Mouse (Mus musculus) lung, embryonic 16.5 days (tissue): Measurements from ENCODE around the gene Dapp1. TPM values are rescaled to one million over a fixed set of nuclear protein-coding genes. Genes with fewer than 3 reads are reported as not detected.
A peak's percentile ranks its signal among the peaks of the same experiment; 100 is the strongest.
"Not testable (repeated sequence)": the region's sequence is repeated elsewhere in the genome, so short reads cannot be mapped to it uniquely, and the experiment has no call there.

Experiments used
- ATAC-seq: fragments of 200-750 bp; cut with Nextera tagmentation; 2 replicates; pipeline ENCODE4 v1.8.0; 2017; ENCODE audit warnings: low read depth, mild to moderate bottlenecking, moderate library complexity
- H3K27ac ChIP-seq: fragments of 300-500 bp; sonication (generic); 2 replicates; pipeline ENCODE4 v1.5.1; 2014; ENCODE audit warnings: mild to moderate bottlenecking, control low read depth, low read length
- H3K27me3 ChIP-seq: fragments of 300-500 bp; sonication (generic); 2 replicates; pipeline ENCODE4 v1.6.1; 2014; ENCODE audit warnings: low read depth, low read length, mixed read lengths; ENCODE audit not compliant: control insufficient read depth, insufficient read depth
- H3K36me3 ChIP-seq: fragments of 300-500 bp; sonication (generic); 2 replicates; pipeline ENCODE4 v1.6.1; 2014; ENCODE audit warnings: low read length; ENCODE audit not compliant: control insufficient read depth, insufficient read depth
- H3K4me1 ChIP-seq: fragments of 300-500 bp; sonication (generic); replicated peaks from 2 replicates; pipeline ENCODE4 v1.6.1; 2014; ENCODE audit warnings: low read length, mixed read lengths; ENCODE audit not compliant: control insufficient read depth, insufficient read depth
- H3K4me2 ChIP-seq: fragments of 300-500 bp; sonication (generic); 2 replicates; pipeline ENCODE4 v1.6.1; 2014; ENCODE audit warnings: low read depth, low read length, control low read depth
- H3K4me3 ChIP-seq: fragments of 300-500 bp; sonication (generic); 2 replicates; pipeline ENCODE4 v1.5.1; 2014; ENCODE audit warnings: mild to moderate bottlenecking, low read length, control low read depth
- H3K9ac ChIP-seq: fragments of 300-500 bp; sonication (generic); 2 replicates; pipeline ENCODE4 v1.6.1; 2014; ENCODE audit warnings: low read length, control low read depth
- H3K9me3 ChIP-seq: fragments of 300-500 bp; sonication (generic); 2 replicates; pipeline ENCODE4 v1.6.1; 2016; ENCODE audit warnings: low read length; ENCODE audit not compliant: control insufficient read depth
- WGBS: fragments of 180-500 bp; shearing (Covaris S2); extraction: QIAGEN DNeasy Blood & Tissue Kit; methylation state at CpG from one replicate; pipeline ENCODE4 v1.1.7; 2014; 5-methylcytosine and 5-hydroxymethylcytosine counted together
- polyA plus RNA-seq: library from polyadenylated mRNA; unstranded; fragments of >200 nt; fragmentation: Nextera tagmentation; extraction: Ambion mirVana; gene quantifications from 2 replicates; pipeline ENCODE4 v1.2.1, GENCODE M21; 2015

Gene Dapp1
- polyA plus RNA-seq, 1 experiment from 2014 or later, result 9.0 TPM

GRCm38 (mm10) chr3:137968105-137968819 is 13.1 kb downstream of the Dapp1 start:
- no peak overlapping the region for H3K27ac ChIP-seq
- H3K9me3 ChIP-seq, result no peaks in the 10 kb centered on the region
- 0 out of 2 replicates have a peak, but pooled peaks have one; percentile 23 for ATAC-seq
- no peak overlapping the region for H3K4me3 ChIP-seq
- 0 out of 2 replicates have a peak, but pooled peaks cover 5% of the 10 kb centered on the region for H3K4me1 ChIP-seq
- H3K9ac ChIP-seq, result no peak overlapping the region
- H3K36me3 ChIP-seq, result no peaks in the 10 kb centered on the region
- 80% methylated on average over 14 of the region's 14 CpGs for WGBS
- no peaks in the 10 kb centered on the region for H3K27me3 ChIP-seq
- no peak overlapping the region for H3K4me2 ChIP-seq

GRCm38 (mm10) chr3:137964014-137964413 is 17.3 kb downstream of the Dapp1 start:
- not testable (repeated sequence) for ATAC-seq, H3K36me3 ChIP-seq, H3K4me3 ChIP-seq, H3K27ac ChIP-seq, H3K9me3 ChIP-seq, H3K27me3 ChIP-seq, H3K4me2 ChIP-seq, H3K9ac ChIP-seq, H3K4me1 ChIP-seq
- WGBS, result 52% methylated on average over 1 of the region's 1 CpGs

GRCm38 (mm10) chr3:137963508-137963907 is 17.8 kb downstream of the Dapp1 start:
- 70% methylated on average over 8 of the region's 8 CpGs for WGBS

GRCm38 (mm10) chr3:137961736-137962385 is 19.5 kb downstream of the Dapp1 start:
- peak; percentile 72 for ATAC-seq
- Histone ChIP-seq H3K9me3 (no peaks in the 10 kb centered on the region), H3K4me2 (no peak overlapping the region), H3K36me3 (no peaks in the 10 kb centered on the region), H3K9ac (no peak overlapping the region), H3K27ac (no peak overlapping the region), H3K4me3 (no peak overlapping the region), H3K4me1 (no peaks in the 10 kb centered on the region), H3K27me3 (no peaks in the 10 kb centered on the region)
- 25% methylated on average over 8 of the region's 8 CpGs for WGBS

More at GRCm38 (mm10) chr3:137963508-137963907, 17.8 kb downstream of the Dapp1 start:
- no peaks in the 10 kb centered on the region for H3K36me3 ChIP-seq
- no peak overlapping the region for H3K9ac ChIP-seq
- ATAC-seq, result no peak
- H3K4me2 ChIP-seq, result no peak overlapping the region
- no peak overlapping the region for H3K27ac ChIP-seq
- no peaks in the 10 kb centered on the region for H3K4me1 ChIP-seq
- H3K27me3 ChIP-seq, result no peaks in the 10 kb centered on the region
- no peaks in the 10 kb centered on the region for H3K9me3 ChIP-seq
- H3K4me3 ChIP-seq, result no peak overlapping the region

GRCm38 (mm10) chr3:137959456-137959855 is 21.9 kb downstream of the Dapp1 start:
- no peaks in the 10 kb centered on the region for H3K27me3 ChIP-seq
- peaks cover 5% of the 10 kb centered on the region; the same call in 1 of the 2 replicates for H3K4me1 ChIP-seq
- H3K4me3 ChIP-seq, result no peak overlapping the region
- H3K4me2 ChIP-seq, result no peak overlapping the region
- no peak overlapping the region for H3K9ac ChIP-seq
- no peak overlapping the region for H3K27ac ChIP-seq
- WGBS, result 75% methylated on average over 4 of the region's 4 CpGs
- ATAC-seq, result no peak
- no peaks in the 10 kb centered on the region for H3K36me3 ChIP-seq
- no peaks in the 10 kb centered on the region for H3K9me3 ChIP-seq

- no peak for ATAC-seq
- WGBS, result 88% methylated on average over 4 of the region's 4 CpGs
Measured at GRCm38 (mm10) chr3:137958352-137958751, 23.0 kb downstream of the Dapp1 start.

GRCm38 (mm10) chr3:137957864-137958263 is 23.5 kb downstream of the Dapp1 start:
- no peaks in the 10 kb centered on the region for H3K36me3 ChIP-seq
- 83% methylated on average over 9 of the region's 9 CpGs for WGBS
- no peak overlapping the region for H3K9ac ChIP-seq
- no peak overlapping the region for H3K4me2 ChIP-seq
- no peak for ATAC-seq
- H3K9me3 ChIP-seq, result no peaks in the 10 kb centered on the region
- no peaks in the 10 kb centered on the region for H3K27me3 ChIP-seq
- H3K4me1 ChIP-seq, result peaks cover 5% of the 10 kb centered on the region
- H3K27ac ChIP-seq, result no peak overlapping the region
- H3K4me3 ChIP-seq, result no peak overlapping the region

More at GRCm38 (mm10) chr3:137958352-137958751, 23.0 kb downstream of the Dapp1 start:
- no peaks in the 10 kb centered on the region for H3K27me3 ChIP-seq
- no peak overlapping the region for H3K4me2 ChIP-seq
- H3K4me1 ChIP-seq, result peaks cover 5% of the 10 kb centered on the region; the same call in 1 of the 2 replicates
- no peaks in the 10 kb centered on the region for H3K9me3 ChIP-seq
- H3K9ac ChIP-seq, result no peak overlapping the region
- no peaks in the 10 kb centered on the region for H3K36me3 ChIP-seq
- no peak overlapping the region for H3K4me3 ChIP-seq
- no peak overlapping the region for H3K27ac ChIP-seq

GRCm38 (mm10) chr3:137955560-137956081 is 25.7 kb downstream of the Dapp1 start:
- Histone ChIP-seq H3K36me3 (no peaks in the 10 kb centered on the region), H3K9ac (peak overlapping the region; percentile 30; the same call in 1 of the 2 replicates), H3K4me3 (peak overlapping the region; percentile 28), H3K9me3 (no peaks in the 10 kb centered on the region), H3K4me1 (peaks cover 14% of the 10 kb centered on the region), H3K27ac (peak overlapping the region; percentile 41; the same call in 1 of the 2 replicates), H3K27me3 (no peaks in the 10 kb centered on the region), H3K4me2 (peak overlapping the region; percentile 52)
- 0 out of 2 replicates have a peak, but pooled peaks have one; percentile 51 for ATAC-seq
- 11% methylated on average over 16 of the region's 16 CpGs for WGBS

GRCm38 (mm10) chr3:137954256-137954916 is 27.0 kb downstream of the Dapp1 start:
- H3K9me3 ChIP-seq, result no peaks in the 10 kb centered on the region
- no peak overlapping the region for H3K4me3 ChIP-seq
- WGBS, result 67% methylated on average over 23 of the region's 23 CpGs
- peaks cover 14% of the 10 kb centered on the region for H3K4me1 ChIP-seq
- no peak overlapping the region for H3K4me2 ChIP-seq
- no peak overlapping the region for H3K9ac ChIP-seq
- H3K36me3 ChIP-seq, result no peaks in the 10 kb centered on the region
- no peaks in the 10 kb centered on the region for H3K27me3 ChIP-seq
- no peak overlapping the region for H3K27ac ChIP-seq
- no peak for ATAC-seq
